Mouse (Mus musculus) MEL (cell line): Measurements from ENCODE around the gene Prdm1. TPM values are rescaled to one million over a fixed set of nuclear protein-coding genes. Genes with fewer than 3 reads are reported as not detected.

Source experiments
- DNase-seq: peaks from one replicate; pipeline ENCODE4 v3.0.0; 2011; ENCODE audit warnings: low read depth, low spot score
- H3K27ac ChIP-seq: 2 replicates; pipeline ENCODE4 v1.5.1; 2012; ENCODE audit warnings: low read depth, mild to moderate bottlenecking, control low read depth, low read length, moderate library complexity; ENCODE audit not compliant: control insufficient read depth
- H3K27me3 ChIP-seq, 2 experiments: fragments of 150-350 bp in 1 of 2; sonication (generic) in 1 of 2; 2 replicates each; pipeline ENCODE4 v1.6.1; 2012; ENCODE audit warnings: low read length in 2 of 2, mild to moderate bottlenecking in 2 of 2, improper control_type of control experiment in 1 of 2, moderate library complexity in 1 of 2; ENCODE audit not compliant: insufficient read depth in 2 of 2, control insufficient read depth in 1 of 2
- H3K36me3 ChIP-seq, 2 experiments: 2 replicates each; pipeline ENCODE4 v1.6.1; 2012 to 2014; ENCODE audit warnings: low read length in 2 of 2, improper control_type of control experiment in 1 of 2, inconsistent platforms in 1 of 2, mild to moderate bottlenecking in 1 of 2; ENCODE audit not compliant: insufficient read depth in 2 of 2, control insufficient read depth in 1 of 2
- H3K4me1 ChIP-seq, 2 experiments: fragments of 150-350 bp in 1 of 2; sonication (generic) in 1 of 2; 2 replicates each; pipeline ENCODE4 v1.6.1; 2012; ENCODE audit warnings: low read length in 2 of 2, improper control_type of control experiment in 1 of 2, mild to moderate bottlenecking in 1 of 2; ENCODE audit not compliant: insufficient read depth in 2 of 2, control insufficient read depth in 1 of 2
- H3K4me3 ChIP-seq, 2 experiments: fragments of 150-350 bp in 1 of 2; sonication (generic) in 1 of 2; 2 replicates each; pipeline ENCODE4 v1.5.1; 2012; ENCODE audit warnings: low read depth in 2 of 2, low read length in 2 of 2, mild to moderate bottlenecking in 2 of 2, moderate library complexity in 2 of 2, control low read depth in 1 of 2, improper control_type of control experiment in 1 of 2; ENCODE audit not compliant: control insufficient read depth in 1 of 2, insufficient read depth in 1 of 2
- H3K79me2 ChIP-seq: 2 replicates; pipeline ENCODE4 v1.6.1; 2012; ENCODE audit warnings: mild to moderate bottlenecking, low read length, moderate library complexity; ENCODE audit not compliant: control insufficient read depth, poor library complexity, insufficient read depth
- H3K9ac ChIP-seq: 2 replicates; pipeline ENCODE4 v1.6.1; 2012; ENCODE audit warnings: low read depth, mild to moderate bottlenecking, control low read depth, low read length, moderate library complexity; ENCODE audit not compliant: control insufficient read depth, poor library complexity, severe bottlenecking
- H3K9me3 ChIP-seq: fragments of 150-350 bp; sonication (generic); replicated peaks from 2 replicates; pipeline ENCODE4 v1.6.1; 2012; ENCODE audit warnings: mild to moderate bottlenecking, low read length, improper control_type of control experiment, moderate library complexity; ENCODE audit not compliant: insufficient read depth
- CTCF ChIP-seq, 3 experiments: IDR thresholded peaks in 2 of 3; conservative IDR thresholded peaks in 1 of 3; 2 replicates each; pipeline ENCODE4 v1.5.1; 2011 to 2012; ENCODE audit warnings: low read length in 3 of 3, low read depth in 2 of 3, mild to moderate bottlenecking in 2 of 3, improper control_type of control experiment in 1 of 3, inconsistent platforms in 1 of 3, mixed read lengths in 1 of 3, moderate library complexity in 1 of 3; ENCODE audit not compliant: control insufficient read depth in 1 of 3, insufficient read depth in 1 of 3, poor library complexity in 1 of 3, severe bottlenecking in 1 of 3
- E2F4 ChIP-seq: IDR thresholded peaks from 2 replicates; pipeline ENCODE4 v1.6.1; 2011; ENCODE audit warnings: low read depth, low read length, improper control_type of control experiment, borderline replicate concordance
- EP300 ChIP-seq, 2 experiments: IDR thresholded peaks; 2 replicates each; pipeline ENCODE4 v1.6.1; 2011; ENCODE audit warnings: improper control_type of control experiment in 2 of 2, low read length in 2 of 2, low read depth in 1 of 2, mild to moderate bottlenecking in 1 of 2
- ETS1 ChIP-seq: IDR thresholded peaks from 2 replicates; pipeline ENCODE4 v1.6.1; 2012; ENCODE audit warnings: low read depth, mild to moderate bottlenecking, inconsistent platforms, low read length, improper control_type of control experiment, moderate library complexity
- GATA1 ChIP-seq: IDR thresholded peaks from 2 replicates; pipeline ENCODE4 v1.6.1; 2011; ENCODE audit warnings: low read depth, low read length, improper control_type of control experiment
- MAX ChIP-seq: IDR thresholded peaks from 2 replicates; pipeline ENCODE4 v1.6.1; 2011; ENCODE audit warnings: low read length, improper control_type of control experiment
- MEF2A ChIP-seq: IDR thresholded peaks from 2 replicates; pipeline ENCODE4 v1.6.1; 2014; ENCODE audit warnings: low read depth, mild to moderate bottlenecking, inconsistent platforms, low read length, improper control_type of control experiment; ENCODE audit not compliant: poor library complexity, insufficient replicate concordance, severe bottlenecking; ENCODE audit errors: extremely low read depth
- MYB ChIP-seq: IDR thresholded peaks from 2 replicates; pipeline ENCODE4 v1.6.1; 2011; ENCODE audit warnings: mild to moderate bottlenecking, low read depth, low read length, improper control_type of control experiment
- MYC ChIP-seq: IDR thresholded peaks from 2 replicates; pipeline ENCODE4 v1.6.1; 2011; ENCODE audit warnings: low read depth, mild to moderate bottlenecking, low read length, improper control_type of control experiment, moderate library complexity
- NRF1 ChIP-seq: IDR thresholded peaks from 2 replicates; pipeline ENCODE4 v1.6.1; 2014; ENCODE audit warnings: low read depth, mild to moderate bottlenecking, inconsistent platforms, low read length, improper control_type of control experiment, moderate library complexity; ENCODE audit not compliant: poor library complexity, insufficient read depth, severe bottlenecking
- POLR2AphosphoS2 ChIP-seq: IDR thresholded peaks from 2 replicates; pipeline ENCODE4 v1.6.1; 2011; ENCODE audit warnings: low read length, improper control_type of control experiment
- RCOR1 ChIP-seq: IDR thresholded peaks from 2 replicates; pipeline ENCODE4 v1.6.1; 2012; ENCODE audit warnings: low read depth, mild to moderate bottlenecking, inconsistent platforms, low read length, improper control_type of control experiment
- SIN3A ChIP-seq: IDR thresholded peaks from 2 replicates; pipeline ENCODE4 v1.6.1; 2012; ENCODE audit warnings: low read length, improper control_type of control experiment, inconsistent platforms
- SMC3 ChIP-seq: IDR thresholded peaks from 2 replicates; pipeline ENCODE4 v1.6.1; 2011; ENCODE audit warnings: low read depth, low read length, improper control_type of control experiment
- TCF12 ChIP-seq: IDR thresholded peaks from 2 replicates; pipeline ENCODE4 v1.6.1; 2014; ENCODE audit warnings: low read depth, mild to moderate bottlenecking, inconsistent platforms, low read length, improper control_type of control experiment, moderate library complexity
- UBTF ChIP-seq: IDR thresholded peaks from 2 replicates; pipeline ENCODE4 v1.6.1; 2012; ENCODE audit warnings: low read depth, mild to moderate bottlenecking, inconsistent platforms, low read length, improper control_type of control experiment, moderate library complexity, borderline replicate concordance; ENCODE audit not compliant: insufficient read depth
- ZMIZ1 ChIP-seq: IDR thresholded peaks from 2 replicates; pipeline ENCODE4 v1.6.1; 2012; ENCODE audit warnings: low read depth, mild to moderate bottlenecking, inconsistent platforms, low read length, improper control_type of control experiment, moderate library complexity
- polyA plus RNA-seq, 2 experiments: library from polyadenylated mRNA; stranded (reverse) in 1 of 2; unstranded in 1 of 2; fragments of >175 nt in 1 of 2; fragments of >200 nt in 1 of 2; gene quantifications; 2 replicates each; pipeline versions ENCODE4 v1.2.1 to v1.2.4; 2012; ENCODE audit warnings: low replicate concordance in 2 of 2, low read depth in 1 of 2; ENCODE audit not compliant: insufficient read length in 2 of 2, insufficient read depth in 1 of 2, missing spikeins in 1 of 2
- total RNA-seq: library from RNA; depleted of rRNA; stranded (reverse); fragments of 300-350 nt; gene quantifications from 2 replicates; pipeline ENCODE4 v1.2.3, GENCODE M21; 2012

The Prdm1 gene
- total and polyA plus RNA-seq, 3 experiments = 0.14 TPM; not detected in 2

DNA sequence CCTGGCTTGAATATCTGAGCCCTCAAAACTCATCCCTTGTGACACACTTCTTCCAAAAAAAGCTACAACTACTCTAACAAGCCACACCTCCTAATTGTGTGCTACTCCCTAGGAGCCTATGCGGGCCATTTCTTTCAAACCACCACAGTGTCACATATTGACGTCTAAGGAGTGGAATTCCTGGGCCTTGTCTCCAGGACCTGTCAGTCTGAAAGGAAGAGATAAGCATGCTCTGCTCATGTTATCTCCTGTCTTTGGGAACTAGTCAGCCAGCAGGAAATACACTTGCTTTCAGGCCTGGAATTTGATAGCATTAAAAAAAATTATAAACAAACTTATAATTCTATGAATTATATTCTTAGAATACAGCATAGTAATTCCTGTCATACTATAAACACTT lies 27.0 kb upstream of the Prdm1 start:
- no peak overlapping the region for H3K27ac ChIP-seq
- TF ChIP-seq MEF2A (no peak), UBTF (no peak), ETS1 (peak; percentile 22; the same call in 1 of the 2 replicates), MAX (no peak), MYC (no peak), GATA1 (peak; percentile 59), NRF1 (no peak), RCOR1 (no peak), SMC3 (no peak), ZMIZ1 (no peak), E2F4 (no peak), TCF12 (peak; percentile 38; the same call in 1 of the 2 replicates), EP300 (IDR thresholded peaks at IDR 0.05; ENCODE audit: low read depth in 1 of 2, low read length in 2 of 2) (peak; percentile 46 to 55; a peak in 2 of 4 replicates), POLR2AphosphoS2 (no peak), MYB (no peak)
- TF ChIP-seq, all 39 proteins: peak for 4
- no peak overlapping the region for H3K4me3 ChIP-seq
- H3K9ac ChIP-seq = no peak overlapping the region
- no peaks in the 10 kb centered on the region for H3K9me3 ChIP-seq
- peak; percentile 14 for DNase-seq
- H3K36me3 ChIP-seq = peaks cover 0 to 5% of the 10 kb centered on the region in 2 experiments; a peak in 2 of 4 replicates
- H3K79me2 ChIP-seq = no peaks in the 10 kb centered on the region
- no peaks in the 10 kb centered on the region for H3K27me3 ChIP-seq
- H3K4me1 ChIP-seq = 0 out of 4 replicates have a peak, but pooled peaks cover 0 to 5% of the 10 kb centered on the region in 2 experiments

DNA sequence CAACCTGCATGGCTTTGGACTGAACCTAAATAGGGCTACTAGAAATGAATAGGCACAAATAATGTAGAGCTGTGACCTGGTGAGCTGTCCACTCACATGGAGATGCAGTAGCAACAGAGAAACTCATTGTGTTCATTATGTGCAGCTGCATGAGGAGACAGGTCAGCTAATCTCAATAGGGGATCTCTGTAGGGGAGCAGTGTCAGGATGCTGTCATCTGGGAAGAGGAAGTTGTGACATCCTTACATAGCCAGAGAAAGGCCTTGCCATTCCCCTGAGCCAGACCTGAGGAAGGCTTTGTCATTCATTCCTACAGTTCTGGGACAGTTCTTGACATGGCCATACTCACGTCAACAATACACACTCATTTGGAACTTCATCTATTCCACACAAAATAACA lies 25.3 kb upstream of the Prdm1 start:
- Histone ChIP-seq H3K9ac (no peak overlapping the region), H3K27ac (no peak overlapping the region)
- TF ChIP-seq SIN3A = no peak
- TF ChIP-seq EP300 (IDR thresholded peaks at IDR 0.05; ENCODE audit: low read depth in 1 of 2, low read length in 2 of 2) = no peak
- TF ChIP-seq CTCF (IDR thresholded peaks at IDR 0.05 in 2 of 3, conservative IDR thresholded peaks at IDR 0.05 in 1 of 3; ENCODE audit: control insufficient read depth in 1 of 3, insufficient read depth in 1 of 3, low read depth in 2 of 3, low read length in 3 of 3, poor library complexity in 1 of 3, severe bottlenecking in 1 of 3) = no peak
- TF ChIP-seq RCOR1 = no peak
- TF ChIP-seq GATA1 = peak; percentile 80

More for the DNA sequence above, 25.3 kb upstream of the Prdm1 start:
- H3K9me3 ChIP-seq = no peaks in the 10 kb centered on the region
- H3K4me3 ChIP-seq = no peak overlapping the region
- H3K27me3 ChIP-seq = no peaks in the 10 kb centered on the region
- H3K36me3 ChIP-seq = peaks cover 0 to 9% of the 10 kb centered on the region in 2 experiments; a peak in 2 of 4 replicates
- DNase-seq = peak; percentile 28
- H3K79me2 ChIP-seq = no peaks in the 10 kb centered on the region
- H3K4me1 ChIP-seq = 0 out of 4 replicates have a peak, but pooled peaks cover 0 to 5% of the 10 kb centered on the region in 2 experiments
